In genomic region chr12:25864113-25864852, GRCm38 (mm10) we compare ENCODE assay signal across 8 mouse cellular contexts.
DNase-seq lines count a peak whose midpoint lies in the region; ATAC-seq and TF ChIP-seq lines count a peak whose summit lies in the region.
"Had no signal": no experiment of that assay in that cellular context is flagged by ENCODE, and none has a peak within 500 bp of the region (broad histone marks: within the 10 kb centered on the region; RNA-seq: fewer than 3 reads in every experiment).

No protein-coding gene starts in this region.

- H3K9me3 ChIP-seq in lung, postnatal 0 days (ENCODE audit: low read length), result no peaks in the 10 kb centered on the region
- H3K9me3 ChIP-seq: limb, embryonic 15.5 days had no signal

- no peak for ATAC-seq in lung, postnatal 0 days

- H3K4me1 ChIP-seq in lung, postnatal 0 days (ENCODE audit: insufficient read depth, low read depth, low read length), result no peaks in the 10 kb centered on the region
- 0 out of 2 replicates have a peak, but pooled peaks cover 4% of the 10 kb centered on the region for H3K4me1 ChIP-seq in thymus, adult 2 months (replicated peaks; ENCODE audit: control insufficient read depth, insufficient read depth, low read length)
- H3K4me1 ChIP-seq: limb, embryonic 15.5 days had no signal

- no peaks in the 10 kb centered on the region for H3K27me3 ChIP-seq in lung, postnatal 0 days (replicated peaks; ENCODE audit: insufficient read depth, low read length)
- no peaks in the 10 kb centered on the region for H3K27me3 ChIP-seq in thymus, adult 2 months (ENCODE audit: control insufficient read depth, insufficient read depth, low read length)
- H3K27me3 ChIP-seq: limb, embryonic 15.5 days had no signal

- no peaks in the 10 kb centered on the region for H3K36me3 ChIP-seq in lung, postnatal 0 days (ENCODE audit: insufficient read depth, low read length)
- H3K36me3 ChIP-seq in thymus, adult 2 months (ENCODE audit: control insufficient read depth, insufficient read depth, low read length), result no peaks in the 10 kb centered on the region
- H3K36me3 ChIP-seq: limb, embryonic 15.5 days had no signal

- intact Hi-C loops in left cerebral cortex, postnatal 10 days (cut with DNase I), result loop anchor here (10.0 kb wide), 1 partner anchor 211 kb away; no protein-coding TSS in a partner anchor

- 62% methylated on average over 7 of the region's 7 CpGs for WGBS in lung, postnatal 0 days
- WGBS in thymus, adult 2 months, result 50% methylated on average over 7 of the region's 7 CpGs

- no peak overlapping the region for H3K4me3 ChIP-seq in lung, postnatal 0 days (ENCODE audit: low read depth, low read length)
- H3K4me3 ChIP-seq in thymus, adult 2 months (ENCODE audit: control insufficient read depth, insufficient read depth, low read length), result no peak overlapping the region
- H3K4me3 ChIP-seq: limb, embryonic 15.5 days had no signal

- no peak overlapping the region for H3K9ac ChIP-seq in lung, postnatal 0 days (replicated peaks; ENCODE audit: low read depth)
- H3K9ac ChIP-seq: limb, embryonic 15.5 days had no signal

- H3K4me2 ChIP-seq in lung, postnatal 0 days (replicated peaks; ENCODE audit: low read depth, low read length), result no peak overlapping the region
- H3K4me2 ChIP-seq: limb, embryonic 15.5 days had no signal

- H3K27ac ChIP-seq in lung, postnatal 0 days (ENCODE audit: low read length), result no peak overlapping the region
- H3K27ac ChIP-seq in thymus, adult 2 months (ENCODE audit: control insufficient read depth, insufficient read depth, low read length), result no peak overlapping the region
- H3K27ac ChIP-seq: limb, embryonic 15.5 days had no signal

- TF ChIP-seq POLR2A in thymus, adult 2 months (IDR thresholded peaks at IDR 0.05; ENCODE audit: control insufficient read depth, extremely low read depth, insufficient read depth, low read length, poor library complexity), result no peak

- TF ChIP-seq CTCF in lung, postnatal 0 days (IDR thresholded peaks at IDR 0.05), result peak; percentile 64
- TF ChIP-seq CTCF in thymus, adult 2 months (IDR thresholded peaks at IDR 0.05; ENCODE audit: borderline replicate concordance, control insufficient read depth, extremely low read depth, insufficient read depth, low read length, poor library complexity), result no peak

- DNase-seq in left cerebral cortex, adult 18-20 months (ENCODE audit: low spot score in 2 of 2), result peak; percentile 44 to 55
- no peak for DNase-seq in left cerebral cortex, postnatal 10 days (ENCODE audit: extremely low spot score in 1 of 2, low spot score in 2 of 2)
- peak; percentile 49 for DNase-seq in NIH3T3 (ENCODE audit: low read depth)
- DNase-seq in cerebellum, adult 11 months, result peak; percentile 46
- DNase-seq in heart, postnatal 4 days, result peak; percentile 57
- no peak for DNase-seq in lung, postnatal 0 days (ENCODE audit: low spot score)
- peak; percentile 73 for DNase-seq in thymus, adult 2 months

- TF ChIP-seq EP300 in lung, postnatal 0 days (IDR thresholded peaks at IDR 0.05), result no peak

Comparison
In these comparisons a context has a peak if more than half of its experiments do, and no peak if none do; other contexts are left out.
1. DNase-seq: peak in left cerebral cortex, adult 18-20 months (2 of 2), NIH3T3 (single experiment), cerebellum, adult 11 months (single experiment), heart, postnatal 4 days (single experiment) and thymus, adult 2 months (single experiment); none in left cerebral cortex, postnatal 10 days (0 of 2) and lung, postnatal 0 days (single experiment).